Mouse (Mus musculus) stomach, embryonic 16.5 days (tissue): ENCODE measurements at regions not wholly inside any gene's neighbourhood (a gene's known extent, or its start where the extent isn't known, plus 50 kb on each side); places are given as distances from the start of the nearest gene placed in this dataset.

Source experiments
- ATAC-seq: fragments of 200-750 bp; cut with Nextera tagmentation; 2 replicates; pipeline ENCODE4 v1.8.0; 2017; ENCODE audit warnings: moderate number of reproducible peaks, moderate TSS enrichment; ENCODE audit not compliant: insufficient read depth, low FRiP score
- H3K27ac ChIP-seq: fragments of 300-500 bp; sonication (generic); 2 replicates; pipeline ENCODE4 v1.5.1; 2014; ENCODE audit warnings: low read length
- H3K27me3 ChIP-seq: fragments of 300-500 bp; sonication (generic); 2 replicates; pipeline ENCODE4 v1.6.1; 2014; ENCODE audit warnings: low read length, control low read depth, mixed read lengths; ENCODE audit not compliant: control insufficient read depth, insufficient read depth
- H3K36me3 ChIP-seq: fragments of 300-500 bp; sonication (generic); 2 replicates; pipeline ENCODE4 v1.6.1; 2014; ENCODE audit warnings: low read length; ENCODE audit not compliant: control insufficient read depth, insufficient read depth
- H3K4me1 ChIP-seq: fragments of 300-500 bp; sonication (generic); 2 replicates; pipeline ENCODE4 v1.6.1; 2014; ENCODE audit warnings: low read length, control low read depth, mixed read lengths; ENCODE audit not compliant: control insufficient read depth, insufficient read depth
- H3K4me2 ChIP-seq: fragments of 300-500 bp; sonication (generic); 2 replicates; pipeline ENCODE4 v1.6.1; 2014; ENCODE audit warnings: low read depth, low read length, mixed read lengths
- H3K4me3 ChIP-seq: fragments of 300-500 bp; sonication (generic); replicated peaks from 2 replicates; pipeline ENCODE4 v1.5.1; 2014; ENCODE audit warnings: mild to moderate bottlenecking, low read length
- H3K9ac ChIP-seq: fragments of 300-500 bp; sonication (generic); 2 replicates; pipeline ENCODE4 v1.6.1; 2014; ENCODE audit warnings: low read length
- H3K9me3 ChIP-seq: fragments of 300-500 bp; sonication (generic); replicated peaks from 2 replicates; pipeline ENCODE4 v1.6.1; 2016; ENCODE audit warnings: low read length, control low read depth; ENCODE audit not compliant: control insufficient read depth
- WGBS: fragments of 180-500 bp; shearing (Covaris S2); extraction: QIAGEN DNeasy Blood & Tissue Kit; methylation state at CpG from one replicate; pipeline ENCODE4 v1.1.7; 2014; 5-methylcytosine and 5-hydroxymethylcytosine counted together

DNA sequence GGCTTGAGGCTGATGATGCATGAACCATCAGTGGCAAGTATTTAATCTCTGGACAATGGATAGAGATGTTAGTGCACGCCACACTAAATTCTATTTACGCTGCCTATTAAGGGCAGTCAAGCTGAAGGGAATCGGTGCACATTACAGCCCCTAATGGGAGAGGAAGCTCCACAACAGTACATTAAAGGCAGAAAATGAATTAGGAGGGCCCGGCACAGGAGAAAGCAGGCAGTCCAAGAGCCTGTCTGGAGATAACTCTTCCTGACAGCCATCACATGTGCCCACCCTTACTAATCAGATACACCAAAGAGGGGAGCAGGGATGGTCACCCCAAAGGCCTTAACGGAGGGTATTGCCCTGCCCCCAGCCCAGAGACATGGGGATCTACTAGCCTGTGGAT is 118.7 kb upstream of the Mafb start:
- H3K27ac ChIP-seq: no peak overlapping the region
- H3K9me3 ChIP-seq: no peaks in the 10 kb centered on the region
- H3K27me3 ChIP-seq: no peaks in the 10 kb centered on the region; the same call in 1 of the 2 replicates
- no peak overlapping the region for H3K4me3 ChIP-seq
- no peak overlapping the region for H3K9ac ChIP-seq
- no peaks in the 10 kb centered on the region for H3K36me3 ChIP-seq
- no peaks in the 10 kb centered on the region for H3K4me1 ChIP-seq
- H3K4me2 ChIP-seq: no peak overlapping the region
- ATAC-seq: no peak
- WGBS: 72% methylated on average over 5 of the region's 5 CpGs

DNA sequence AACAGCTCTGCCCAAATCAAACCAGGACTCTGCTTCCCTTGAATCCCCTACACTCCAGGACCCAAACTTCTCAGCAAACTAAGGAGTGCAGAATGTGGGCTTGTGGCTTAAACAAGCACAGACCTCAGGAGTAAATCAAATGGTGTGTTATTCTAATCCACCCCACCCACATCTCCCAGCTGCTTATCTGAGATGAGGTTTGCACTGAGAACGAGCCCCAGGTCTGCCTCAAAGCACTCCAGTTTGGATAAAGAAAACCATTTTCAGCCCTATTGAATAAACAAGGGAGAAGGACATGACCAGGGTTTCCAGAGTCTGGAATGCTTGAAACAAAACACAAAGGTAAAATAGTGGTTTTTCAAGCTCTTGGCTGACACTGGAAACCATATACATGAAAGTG is 132.9 kb upstream of the Mafb start:
- H3K27ac ChIP-seq: no peak overlapping the region
- peak; percentile 14; the same call in 1 of the 2 replicates for ATAC-seq
- H3K4me3 ChIP-seq: no peak overlapping the region
- 9% methylated on average over 1 of the region's 1 CpGs for WGBS
- 0 out of 2 replicates have a peak, but pooled peaks cover 3% of the 10 kb centered on the region for H3K4me1 ChIP-seq
- no peaks in the 10 kb centered on the region for H3K27me3 ChIP-seq
- no peak overlapping the region for H3K4me2 ChIP-seq
- no peak overlapping the region for H3K9ac ChIP-seq
- no peaks in the 10 kb centered on the region for H3K36me3 ChIP-seq
- H3K9me3 ChIP-seq: no peaks in the 10 kb centered on the region

DNA sequence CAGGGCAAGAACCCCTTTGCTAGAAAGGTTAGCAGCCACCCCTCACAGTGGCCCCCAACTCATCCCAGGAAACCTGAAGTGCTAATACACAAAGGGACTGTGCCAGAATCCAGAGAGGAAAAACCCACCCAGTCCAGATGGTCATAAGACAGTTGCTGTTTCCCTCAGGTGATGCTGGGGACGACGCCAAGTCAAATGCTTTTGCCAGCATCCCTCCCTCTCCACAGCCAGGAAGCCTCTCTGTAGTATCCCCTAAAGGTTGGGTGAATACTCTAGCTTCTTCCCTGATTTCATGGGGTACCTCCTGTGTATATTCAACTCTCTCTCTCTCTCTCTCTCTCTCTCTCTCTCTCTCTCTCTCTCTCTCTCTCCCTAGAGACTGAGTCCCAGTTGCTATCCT is 136.0 kb upstream of the Mafb start:
- Histone ChIP-seq H3K9me3 (no peaks in the 10 kb centered on the region), H3K27ac (no peak overlapping the region), H3K4me1 (0 out of 2 replicates have a peak, but pooled peaks cover 3% of the 10 kb centered on the region), H3K9ac (no peak overlapping the region), H3K4me3 (no peak overlapping the region), H3K36me3 (no peaks in the 10 kb centered on the region), H3K27me3 (no peaks in the 10 kb centered on the region), H3K4me2 (no peak overlapping the region)
- WGBS: 71% methylated on average over 2 of the region's 2 CpGs
- ATAC-seq: no peak

DNA sequence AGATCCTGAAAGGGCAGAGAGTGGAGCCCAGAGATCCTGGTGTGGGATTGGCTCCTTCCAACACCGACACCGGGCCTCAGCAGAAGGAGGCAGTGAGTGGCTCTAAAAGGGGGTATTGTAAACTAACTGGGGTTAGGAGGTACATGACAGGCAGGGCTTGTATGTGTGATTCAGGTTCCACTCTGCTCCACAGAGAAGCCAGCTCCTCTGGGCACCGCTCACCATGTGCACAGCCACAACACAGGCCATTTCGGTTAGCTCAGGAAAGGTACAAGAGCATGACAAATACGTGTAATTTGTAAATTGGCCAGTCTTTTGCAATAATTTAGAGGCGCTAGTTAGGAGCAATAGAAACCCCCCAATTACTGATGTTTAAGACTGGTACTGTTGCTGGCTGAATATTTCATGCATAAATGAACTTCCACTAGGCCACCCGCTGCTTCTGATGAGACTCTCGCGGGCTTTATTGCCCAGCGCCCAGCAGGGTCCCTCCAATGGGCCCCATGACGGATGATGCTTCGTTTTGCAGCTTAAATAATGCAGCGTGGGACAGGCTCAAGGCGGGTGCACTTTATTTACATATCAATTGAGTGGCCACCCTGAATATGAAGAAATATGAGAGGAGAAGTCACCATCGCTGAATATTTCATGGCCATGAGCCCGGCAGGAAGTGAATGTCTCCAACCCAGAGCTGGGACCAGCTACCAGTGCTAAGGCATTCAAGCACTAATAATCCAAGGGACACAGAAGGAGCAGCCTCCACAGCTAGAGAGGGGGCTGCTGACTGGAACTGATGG is 136.9 kb upstream of the Mafb start:
- no peak overlapping the region for H3K27ac ChIP-seq
- 0 out of 2 replicates have a peak, but pooled peaks cover 3% of the 10 kb centered on the region for H3K4me1 ChIP-seq
- no peak overlapping the region for H3K4me3 ChIP-seq
- no peak overlapping the region for H3K4me2 ChIP-seq
- H3K27me3 ChIP-seq: no peaks in the 10 kb centered on the region
- no peak overlapping the region for H3K9ac ChIP-seq
- no peaks in the 10 kb centered on the region for H3K9me3 ChIP-seq
- 58% methylated on average over 16 of the region's 16 CpGs for WGBS
- H3K36me3 ChIP-seq: no peaks in the 10 kb centered on the region
- no peak for ATAC-seq

DNA sequence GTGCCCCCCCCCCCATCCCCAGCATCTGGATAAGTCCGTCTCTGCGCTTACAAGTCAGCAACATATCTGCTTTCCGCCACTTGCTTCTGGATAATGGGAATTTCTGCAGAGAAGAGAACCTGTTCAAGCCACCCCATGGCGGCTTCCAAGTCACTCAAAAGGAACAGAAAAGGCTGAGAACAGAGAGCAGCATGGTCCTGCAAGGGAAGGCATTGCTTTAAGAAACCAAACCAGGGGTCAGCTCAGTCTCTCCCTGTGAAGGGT is 137.5 kb upstream of the Mafb start:
- Histone ChIP-seq H3K27ac (no peak overlapping the region), H3K4me1 (0 out of 2 replicates have a peak, but pooled peaks cover 3% of the 10 kb centered on the region), H3K36me3 (no peaks in the 10 kb centered on the region), H3K4me3 (no peak overlapping the region), H3K9ac (no peak overlapping the region), H3K9me3 (no peaks in the 10 kb centered on the region), H3K27me3 (no peaks in the 10 kb centered on the region), H3K4me2 (no peak overlapping the region)
- WGBS: 81% methylated on average over 4 of the region's 4 CpGs
- no peak for ATAC-seq

DNA sequence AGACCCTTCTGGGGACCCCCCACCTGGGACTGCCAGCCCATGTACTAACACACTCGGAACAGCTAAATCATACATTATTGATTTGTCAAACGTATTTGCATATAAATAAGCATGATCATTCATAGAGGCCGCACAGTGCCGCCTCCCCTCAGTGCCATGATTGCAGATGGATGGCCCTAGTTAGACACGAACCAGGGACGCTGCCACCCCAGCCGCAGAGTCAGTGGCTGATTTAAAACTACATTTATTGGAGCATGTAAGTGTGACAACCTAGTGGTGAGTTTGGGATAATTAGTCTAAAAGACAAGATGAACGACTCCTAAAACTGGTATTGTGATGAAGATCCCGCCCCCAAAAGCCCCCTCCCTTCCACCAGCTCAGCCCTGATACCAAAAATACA is 138.3 kb upstream of the Top1 start:
- H3K9me3 ChIP-seq: no peaks in the 10 kb centered on the region
- no peak overlapping the region for H3K4me3 ChIP-seq
- no peak overlapping the region for H3K9ac ChIP-seq
- peaks cover 14% of the 10 kb centered on the region for H3K4me1 ChIP-seq
- WGBS: 63% methylated on average over 9 of the region's 9 CpGs
- no peak overlapping the region for H3K4me2 ChIP-seq
- H3K36me3 ChIP-seq: no peaks in the 10 kb centered on the region
- no peak overlapping the region for H3K27ac ChIP-seq
- no peaks in the 10 kb centered on the region for H3K27me3 ChIP-seq
- ATAC-seq: no peak

DNA sequence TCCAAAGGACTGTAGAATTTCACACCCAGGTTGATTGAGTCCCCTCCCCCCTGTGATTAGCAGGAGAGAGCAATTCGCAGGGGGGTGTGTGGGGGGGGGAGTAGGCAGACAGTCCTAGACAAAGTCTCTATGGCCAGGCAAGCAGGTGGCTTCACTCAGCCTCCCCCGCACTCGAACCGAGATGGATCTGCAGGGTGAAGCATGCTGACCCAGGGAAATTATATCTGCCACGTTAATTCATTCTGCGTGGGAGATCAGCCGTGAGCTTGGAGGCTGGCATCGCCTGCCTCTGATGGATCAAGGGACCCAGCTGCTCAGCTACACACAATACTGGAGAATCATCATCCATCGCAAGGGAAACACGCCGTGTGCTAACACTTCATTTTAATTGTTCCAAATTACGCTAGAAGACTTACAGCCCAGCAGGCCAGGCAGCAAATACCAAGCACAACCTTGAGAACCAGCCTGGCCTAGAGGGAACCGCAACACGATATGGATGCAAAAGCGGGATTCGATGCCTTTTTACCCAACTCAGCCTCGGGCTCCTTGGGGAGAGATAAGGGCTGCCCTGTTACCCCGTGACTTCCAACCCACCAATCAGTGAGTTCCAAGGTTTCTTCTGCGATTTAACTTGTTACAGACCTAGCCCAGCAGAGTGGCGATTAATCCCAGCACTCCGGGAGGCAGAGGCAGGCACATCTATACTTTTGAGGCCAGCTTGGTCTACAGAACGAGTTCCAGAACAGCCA is 137.7 kb upstream of the Top1 start:
- no peak overlapping the region for H3K4me3 ChIP-seq
- no peak for ATAC-seq
- no peaks in the 10 kb centered on the region for H3K36me3 ChIP-seq
- no peak overlapping the region for H3K27ac ChIP-seq
- no peak overlapping the region for H3K9ac ChIP-seq
- no peaks in the 10 kb centered on the region for H3K9me3 ChIP-seq
- H3K4me2 ChIP-seq: no peak overlapping the region
- 48% methylated on average over 22 of the region's 22 CpGs for WGBS
- H3K27me3 ChIP-seq: no peaks in the 10 kb centered on the region
- peaks cover 14% of the 10 kb centered on the region for H3K4me1 ChIP-seq

- no peaks in the 10 kb centered on the region for H3K36me3 ChIP-seq
- H3K4me1 ChIP-seq: peaks cover 11% of the 10 kb centered on the region
- 91% methylated on average over 5 of the region's 5 CpGs for WGBS
- no peak overlapping the region for H3K9ac ChIP-seq
- ATAC-seq: peak; percentile 18; the same call in 1 of the 2 replicates
- no peak overlapping the region for H3K4me2 ChIP-seq
- no peak overlapping the region for H3K27ac ChIP-seq
- no peak overlapping the region for H3K4me3 ChIP-seq
- no peaks in the 10 kb centered on the region for H3K9me3 ChIP-seq
- H3K27me3 ChIP-seq: no peaks in the 10 kb centered on the region
Measured at GRCm38 (mm10) chr2:160510159-160510558, 135.5 kb upstream of the Top1 start.

DNA sequence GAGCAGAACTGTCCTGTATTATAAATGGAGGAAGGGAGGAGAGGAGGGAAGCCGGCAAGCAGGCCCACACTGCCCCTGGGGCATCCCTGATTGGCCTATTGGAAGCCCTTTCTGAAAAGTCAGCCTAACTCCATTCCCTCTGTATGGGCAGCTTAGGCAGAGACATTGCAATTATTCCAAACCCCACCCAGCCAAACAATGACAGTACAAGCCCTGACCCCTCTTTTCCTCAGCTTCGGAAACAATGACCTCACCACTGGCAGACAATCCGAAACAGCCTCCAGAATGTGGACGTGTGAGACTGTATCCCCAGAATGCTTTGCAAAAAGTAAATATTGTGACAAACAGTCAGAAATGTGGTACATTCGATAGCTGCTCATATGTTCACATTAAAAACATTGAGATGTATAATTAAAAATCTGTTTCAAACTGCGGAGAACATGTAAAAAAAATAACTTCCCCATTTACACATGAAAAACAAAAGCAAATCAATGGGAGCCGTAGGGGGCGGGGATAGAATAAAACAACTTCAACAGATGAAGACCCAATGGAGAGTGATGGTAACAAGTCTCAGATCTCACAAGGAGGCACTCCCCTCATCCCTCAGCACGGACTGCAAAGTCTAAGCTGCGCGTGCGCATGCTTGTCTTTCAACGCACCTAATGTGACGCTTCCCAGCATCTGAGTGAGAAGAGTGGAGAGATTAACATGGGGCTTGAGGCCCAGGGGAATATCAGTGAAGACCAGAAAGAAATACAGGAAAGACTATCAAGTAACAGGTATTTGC is 134.9 kb upstream of the Top1 start:
- no peak overlapping the region for H3K9ac ChIP-seq
- 49% methylated on average over 14 of the region's 14 CpGs for WGBS

More for the DNA sequence above, 134.9 kb upstream of the Top1 start:
- peak; percentile 61 for ATAC-seq
- Histone ChIP-seq H3K27me3 (no peaks in the 10 kb centered on the region), H3K9me3 (no peaks in the 10 kb centered on the region), H3K4me3 (no peak overlapping the region), H3K36me3 (no peaks in the 10 kb centered on the region), H3K4me1 (peaks cover 11% of the 10 kb centered on the region), H3K27ac (0 out of 2 replicates have a peak overlapping the region, but pooled peaks have one; percentile 19), H3K4me2 (no peak overlapping the region)
